Mouse (Mus musculus) lung, postnatal 0 days (tissue): ENCODE measurements around the gene Hip1.

Source experiments
- CTCF ChIP-seq: IDR thresholded peaks from 2 replicates; pipeline ENCODE4 v1.5.1; 2016; ENCODE audit warnings: antibody characterized with exemption, mild to moderate bottlenecking
- EP300 ChIP-seq: IDR thresholded peaks from 2 replicates; pipeline ENCODE4 v1.6.1; 2016; ENCODE audit warnings: antibody characterized with exemption, mild to moderate bottlenecking, control low read depth

GRCm38 (mm10) chr5:135557051-135557450 lies 12.1 kb upstream of the Hip1 start:
- no peak for TF ChIP-seq CTCF
- TF ChIP-seq EP300: no peak
